14 mouse cellular contexts compared by ENCODE assay signal in the genomic region with DNA sequence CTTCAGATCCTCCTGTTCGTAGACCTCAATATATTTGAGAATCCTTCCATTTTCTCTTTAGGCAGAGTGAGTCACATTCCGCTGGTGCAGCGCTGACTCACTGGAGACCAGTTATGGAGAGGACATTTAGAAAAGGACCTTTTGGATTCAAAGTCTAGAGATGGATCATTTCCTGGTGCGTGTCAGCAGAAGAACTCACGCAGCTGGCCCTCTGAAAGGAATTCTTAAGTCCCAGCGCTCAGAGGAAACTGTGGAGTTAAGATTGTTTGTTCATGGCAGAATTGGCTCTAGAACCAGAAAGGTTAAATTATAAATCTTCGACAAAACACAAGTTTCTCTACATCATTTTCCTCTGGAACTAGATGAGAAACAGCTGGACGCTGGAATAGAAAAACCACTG.
A peak's percentile ranks its signal among the peaks of the same experiment; 100 is the strongest.
DNase-seq lines count a peak whose midpoint lies in the region; ATAC-seq and TF ChIP-seq lines count a peak whose summit lies in the region.
"Had no signal": no experiment of that assay in that cellular context is flagged by ENCODE, and none has a peak within 500 bp of the region (broad histone marks: within the 10 kb centered on the region; RNA-seq: fewer than 3 reads in every experiment).

No protein-coding gene starts in this region.

- no peak overlapping the region for H3K4me2 ChIP-seq in lung, postnatal 0 days (replicated peaks; ENCODE audit: low read depth, low read length)
- H3K4me2 ChIP-seq in kidney, embryonic 14.5 days (replicated peaks; ENCODE audit: low read depth, low read length) = no peak overlapping the region
- H3K4me2 ChIP-seq in stomach, embryonic 15.5 days = no peak overlapping the region
- H3K4me2 ChIP-seq: liver, embryonic 12.5 days had no signal

- no peak overlapping the region for H3K9ac ChIP-seq in lung, postnatal 0 days (replicated peaks; ENCODE audit: low read depth)
- H3K9ac ChIP-seq in kidney, embryonic 14.5 days (ENCODE audit: low read depth, low read length) = no peak overlapping the region
- no peak overlapping the region for H3K9ac ChIP-seq in stomach, embryonic 15.5 days
- H3K9ac ChIP-seq: forebrain, postnatal 0 days; liver, embryonic 12.5 days had no signal

- H3K36me3 ChIP-seq in lung, postnatal 0 days (ENCODE audit: insufficient read depth, low read length) = no peaks in the 10 kb centered on the region
- no peaks in the 10 kb centered on the region for H3K36me3 ChIP-seq in kidney, embryonic 14.5 days (ENCODE audit: control insufficient read depth, insufficient read depth, low read length)
- H3K36me3 ChIP-seq in stomach, embryonic 15.5 days = no peaks in the 10 kb centered on the region
- H3K36me3 ChIP-seq: liver, embryonic 12.5 days had no signal

- 44% methylated on average over 8 of the region's 8 CpGs for WGBS in lung, postnatal 0 days
- WGBS in kidney, embryonic 14.5 days = 62% methylated on average over 8 of the region's 8 CpGs
- 35% methylated on average over 8 of the region's 8 CpGs for WGBS in stomach, embryonic 15.5 days

- no peaks in the 10 kb centered on the region for H3K9me3 ChIP-seq in lung, postnatal 0 days (ENCODE audit: low read length)
- H3K9me3 ChIP-seq in kidney, embryonic 14.5 days (ENCODE audit: control insufficient read depth, low read length) = no peaks in the 10 kb centered on the region
- no peaks in the 10 kb centered on the region for H3K9me3 ChIP-seq in stomach, embryonic 15.5 days
- H3K9me3 ChIP-seq: liver, embryonic 12.5 days had no signal

- no peaks in the 10 kb centered on the region for H3K27me3 ChIP-seq in lung, postnatal 0 days (replicated peaks; ENCODE audit: insufficient read depth, low read length)
- no peaks in the 10 kb centered on the region; the same call in none of the 2 replicates for H3K27me3 ChIP-seq in kidney, embryonic 14.5 days (ENCODE audit: control insufficient read depth, insufficient read depth, low read length)
- H3K27me3 ChIP-seq in stomach, embryonic 15.5 days (replicated peaks) = no peaks in the 10 kb centered on the region

- DNase-seq in adrenal gland, postnatal 36 days = peak; percentile 12 to 15
- DNase-seq in adrenal gland, postnatal 4 days (ENCODE audit: low spot score in 2 of 2) = no peak
- DNase-seq in lung, postnatal 0 days (ENCODE audit: low spot score) = peak; percentile 57
- DNase-seq in lung, postnatal 10 days = no peak
- DNase-seq in left cerebral cortex, postnatal 14 days (ENCODE audit: low spot score in 2 of 2) = no peak
- DNase-seq in spleen, postnatal 10 days (ENCODE audit: low spot score in 2 of 2) = no peak
- DNase-seq: B cell, adult 2 months; cerebellum, adult 2 months; forebrain, postnatal 0 days; thymus, adult 18-20 months had no signal

- TF ChIP-seq CTCF in lung, postnatal 0 days (IDR thresholded peaks at IDR 0.05) = no peak

- TF ChIP-seq EP300 in lung, postnatal 0 days (IDR thresholded peaks at IDR 0.05) = no peak

- intact Hi-C loops in left cerebral cortex, postnatal 14 days (cut with DNase I) = no loop called here

- no peak overlapping the region for H3K4me3 ChIP-seq in lung, postnatal 0 days (ENCODE audit: low read depth, low read length)
- H3K4me3 ChIP-seq in kidney, embryonic 14.5 days (ENCODE audit: low read length) = no peak overlapping the region
- H3K4me3 ChIP-seq in stomach, embryonic 15.5 days (replicated peaks) = no peak overlapping the region
- H3K4me3 ChIP-seq: liver, embryonic 12.5 days had no signal

- H3K4me1 ChIP-seq in lung, postnatal 0 days (ENCODE audit: insufficient read depth, low read depth, low read length) = no peaks in the 10 kb centered on the region
- no peaks in the 10 kb centered on the region; the same call in 1 of the 2 replicates for H3K4me1 ChIP-seq in kidney, embryonic 14.5 days (ENCODE audit: control insufficient read depth, insufficient read depth, low read length)
- peaks cover 6% of the 10 kb centered on the region; the same call in 1 of the 2 replicates for H3K4me1 ChIP-seq in stomach, embryonic 15.5 days
- H3K4me1 ChIP-seq: liver, embryonic 12.5 days had no signal

- H3K27ac ChIP-seq in lung, postnatal 0 days (ENCODE audit: low read length) = no peak overlapping the region
- 0 out of 2 replicates have a peak overlapping the region, but pooled peaks have one; percentile 24 for H3K27ac ChIP-seq in kidney, embryonic 14.5 days (ENCODE audit: low read depth, low read length)
- H3K27ac ChIP-seq in stomach, embryonic 15.5 days = peak overlapping the region; percentile 67
- H3K27ac ChIP-seq: liver, embryonic 12.5 days had no signal

- ATAC-seq in lung, postnatal 0 days = peak; percentile 41; the same call in 1 of the 2 replicates
- no peak for ATAC-seq in kidney, embryonic 14.5 days (ENCODE audit: low FRiP score, low TSS enrichment)
- ATAC-seq in stomach, embryonic 15.5 days (ENCODE audit: insufficient read depth, low FRiP score, low read depth) = no peak
- ATAC-seq: forebrain, postnatal 0 days; inflammation-experienced regulatory T-cells, adult 6 months; liver, embryonic 12.5 days had no signal

Comparison
In these comparisons a context has a peak if more than half of its experiments do, and no peak if none do; other contexts are left out.
1. DNase-seq: peak in adrenal gland, postnatal 36 days (2 of 2) and lung, postnatal 0 days (single experiment); none in adrenal gland, postnatal 4 days (0 of 2), lung, postnatal 10 days (single experiment), left cerebral cortex, postnatal 14 days (0 of 2) and spleen, postnatal 10 days (0 of 2).